Mouse (Mus musculus) neural tube, embryonic 12.5 days (tissue): ENCODE measurements at regions not wholly inside any gene's neighbourhood (a gene's known extent, or its start where the extent isn't known, plus 50 kb on each side); places are given as distances from the start of the nearest gene placed in this dataset.

ENCODE experiments used
- ATAC-seq: fragments of 200-750 bp; cut with Nextera tagmentation; 2 replicates; pipeline ENCODE4 v1.8.0; 2017; ENCODE audit warnings: low read depth, mild to moderate bottlenecking, moderate TSS enrichment, moderate library complexity; ENCODE audit not compliant: low FRiP score
- H3K27ac ChIP-seq: fragments of 300-500 bp; sonication (generic); 2 replicates; pipeline ENCODE4 v1.5.1; 2016
- H3K27me3 ChIP-seq: fragments of 300-500 bp; sonication (generic); replicated peaks from 2 replicates; pipeline ENCODE4 v1.6.1; 2016; ENCODE audit warnings: mild to moderate bottlenecking
- H3K36me3 ChIP-seq: fragments of 300-500 bp; sonication (generic); 2 replicates; pipeline ENCODE4 v1.6.1; 2016; ENCODE audit warnings: mild to moderate bottlenecking
- H3K4me1 ChIP-seq: fragments of 300-500 bp; sonication (generic); 2 replicates; pipeline ENCODE4 v1.6.1; 2016
- H3K4me2 ChIP-seq: fragments of 300-500 bp; sonication (generic); replicated peaks from 2 replicates; pipeline ENCODE4 v1.6.1; 2016; ENCODE audit warnings: mild to moderate bottlenecking
- H3K4me3 ChIP-seq: fragments of 300-500 bp; sonication (generic); 2 replicates; pipeline ENCODE4 v1.5.1; 2016
- H3K9ac ChIP-seq: fragments of 300-500 bp; sonication (generic); 2 replicates; pipeline ENCODE4 v1.6.1; 2016; ENCODE audit warnings: mild to moderate bottlenecking
- H3K9me3 ChIP-seq: fragments of 300-500 bp; sonication (generic); 2 replicates; pipeline ENCODE4 v1.6.1; 2016; ENCODE audit warnings: mild to moderate bottlenecking
- WGBS: fragments of 180-500 bp; shearing (Covaris S2); methylation state at CpG from one replicate; pipeline ENCODE4 v1.1.7; 2016; 5-methylcytosine and 5-hydroxymethylcytosine counted together

DNA sequence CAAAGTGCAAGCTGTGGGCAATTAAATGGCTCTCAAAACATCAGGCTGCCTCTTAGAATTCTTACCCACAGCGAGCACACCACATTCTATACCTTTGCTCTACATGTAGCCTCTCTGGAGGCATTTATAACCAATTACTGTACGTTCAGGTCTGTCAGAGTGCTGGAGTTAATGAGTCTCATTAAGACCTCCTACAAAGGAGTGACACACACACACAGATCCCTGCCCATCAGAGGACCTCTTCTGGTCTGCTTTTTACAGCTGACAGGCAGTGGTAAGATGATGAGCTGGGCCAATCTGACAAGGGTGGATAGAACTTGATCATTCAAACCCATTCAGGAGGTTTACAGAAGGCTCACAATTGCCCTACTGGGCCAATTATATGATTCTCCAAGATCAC, 110.4 kb upstream of the Lhx8 start:
- 46% methylated on average over 2 of the region's 2 CpGs for WGBS
- H3K4me2 ChIP-seq = no peak overlapping the region
- H3K9ac ChIP-seq = no peak overlapping the region
- H3K27ac ChIP-seq = no peak overlapping the region
- no peaks in the 10 kb centered on the region for H3K36me3 ChIP-seq
- no peak for ATAC-seq
- no peak overlapping the region for H3K4me3 ChIP-seq
- H3K9me3 ChIP-seq = no peaks in the 10 kb centered on the region
- H3K4me1 ChIP-seq = no peaks in the 10 kb centered on the region
- H3K27me3 ChIP-seq = no peaks in the 10 kb centered on the region

- Histone ChIP-seq H3K4me2 (no peak overlapping the region), H3K4me3 (no peak overlapping the region), H3K27ac (no peak overlapping the region), H3K9ac (no peak overlapping the region), H3K36me3 (no peaks in the 10 kb centered on the region), H3K4me1 (no peaks in the 10 kb centered on the region), H3K9me3 (no peaks in the 10 kb centered on the region), H3K27me3 (no peaks in the 10 kb centered on the region)
- WGBS = 89% methylated on average over 7 of the region's 7 CpGs
- ATAC-seq = no peak
These were observed 100.4 kb upstream of the Lhx8 start for GRCm38 (mm10) chr3:154430856-154431255.

DNA sequence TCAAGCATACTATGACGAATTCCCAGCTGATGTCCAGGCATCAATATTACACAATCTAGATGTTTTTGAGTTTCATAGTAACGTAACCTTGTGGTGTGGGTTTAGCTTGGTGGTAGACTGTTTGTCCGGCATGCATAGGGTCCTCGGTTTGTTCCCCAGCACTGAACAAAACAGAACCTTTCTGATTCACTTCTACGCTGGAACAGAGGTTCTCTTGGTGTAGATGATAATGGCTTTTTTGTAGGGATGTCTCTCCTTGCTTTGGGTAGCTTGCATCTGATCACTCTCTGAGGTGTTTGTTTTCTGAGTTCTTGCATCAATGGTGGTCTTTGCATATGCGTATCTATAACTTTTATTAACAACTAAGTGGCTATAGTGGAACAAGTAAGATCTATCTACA, 99.2 kb upstream of the Lhx8 start:
- no peak overlapping the region for H3K4me2 ChIP-seq
- no peaks in the 10 kb centered on the region for H3K27me3 ChIP-seq
- WGBS = 89% methylated on average over 6 of the region's 6 CpGs

GRCm38 (mm10) chr3:154424589-154424988, 94.1 kb upstream of the Lhx8 start:
- H3K9ac ChIP-seq = no peak overlapping the region
- H3K27me3 ChIP-seq = no peaks in the 10 kb centered on the region
- no peak for ATAC-seq
- H3K4me1 ChIP-seq = no peaks in the 10 kb centered on the region
- no peaks in the 10 kb centered on the region for H3K36me3 ChIP-seq
- H3K4me2 ChIP-seq = no peak overlapping the region
- no peaks in the 10 kb centered on the region for H3K9me3 ChIP-seq
- no peak overlapping the region for H3K27ac ChIP-seq
- no peak overlapping the region for H3K4me3 ChIP-seq
- WGBS = 85% methylated on average over 5 of the region's 5 CpGs

More for the DNA sequence above, 99.2 kb upstream of the Lhx8 start:
- Histone ChIP-seq H3K9ac (no peak overlapping the region), H3K36me3 (no peaks in the 10 kb centered on the region), H3K9me3 (no peaks in the 10 kb centered on the region), H3K27ac (no peak overlapping the region), H3K4me1 (no peaks in the 10 kb centered on the region), H3K4me3 (no peak overlapping the region)
- no peak for ATAC-seq

DNA sequence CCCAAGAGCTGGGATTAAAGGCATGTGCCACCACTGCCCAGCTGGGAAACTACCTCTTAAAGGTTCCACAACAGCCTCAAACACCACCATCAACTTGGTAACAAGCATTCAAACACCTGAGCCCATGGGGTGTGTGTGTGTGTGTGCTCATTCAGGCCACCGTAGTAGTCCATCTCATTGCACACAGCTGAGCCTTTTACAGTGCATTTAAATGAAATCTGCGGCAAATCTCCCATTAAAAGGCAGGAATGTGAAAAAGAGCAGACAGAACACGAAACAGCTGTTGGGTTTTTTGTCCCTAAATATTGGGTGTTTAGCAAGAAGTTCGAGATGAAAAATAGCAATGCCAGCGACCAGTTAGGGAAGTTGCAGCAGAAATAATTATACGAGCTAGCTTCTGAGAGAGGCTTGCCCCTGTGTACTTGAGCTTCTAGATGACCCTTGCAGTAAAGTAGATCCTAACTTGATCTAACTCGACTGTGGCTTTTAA, 91.0 kb upstream of the Lhx8 start:
- no peak overlapping the region for H3K4me2 ChIP-seq
- no peak overlapping the region for H3K27ac ChIP-seq
- 84% methylated on average over 7 of the region's 7 CpGs for WGBS
- no peaks in the 10 kb centered on the region for H3K4me1 ChIP-seq
- no peak overlapping the region for H3K4me3 ChIP-seq
- ATAC-seq = no peak
- no peak overlapping the region for H3K9ac ChIP-seq
- H3K9me3 ChIP-seq = no peaks in the 10 kb centered on the region
- H3K27me3 ChIP-seq = no peaks in the 10 kb centered on the region
- no peaks in the 10 kb centered on the region for H3K36me3 ChIP-seq

DNA sequence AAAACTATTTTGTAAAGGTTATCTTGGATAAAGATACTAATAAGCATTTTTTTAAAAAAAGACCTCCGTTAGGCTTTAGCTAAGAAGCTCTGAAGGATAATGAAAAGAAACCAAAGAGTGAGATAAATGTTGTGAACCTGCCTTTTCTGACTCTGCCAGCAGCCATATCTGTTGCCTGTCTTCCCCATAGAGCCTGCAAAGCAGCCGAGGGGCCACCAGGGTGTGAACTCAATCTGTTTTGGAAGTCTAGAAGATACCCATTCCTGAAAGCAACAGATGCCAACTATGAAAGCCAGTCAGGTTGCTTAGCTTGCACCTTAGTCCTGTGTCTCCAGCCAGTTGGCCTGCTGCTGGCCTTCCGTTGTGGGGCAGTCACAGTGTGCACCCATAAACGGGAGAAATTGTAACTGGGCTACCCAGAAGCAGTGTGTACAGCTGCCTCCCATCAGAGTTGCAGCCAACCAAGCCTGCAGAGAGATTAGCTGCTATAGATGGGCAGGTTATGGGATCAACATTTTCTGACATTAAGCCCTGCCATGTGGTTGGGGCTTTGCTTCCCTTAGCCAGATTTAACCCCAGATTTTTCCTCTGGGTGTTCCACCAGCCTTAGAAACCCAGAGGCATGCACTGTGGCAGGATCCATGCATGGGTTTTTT, 87.8 kb upstream of the Lhx8 start:
- no peak overlapping the region for H3K4me2 ChIP-seq

DNA sequence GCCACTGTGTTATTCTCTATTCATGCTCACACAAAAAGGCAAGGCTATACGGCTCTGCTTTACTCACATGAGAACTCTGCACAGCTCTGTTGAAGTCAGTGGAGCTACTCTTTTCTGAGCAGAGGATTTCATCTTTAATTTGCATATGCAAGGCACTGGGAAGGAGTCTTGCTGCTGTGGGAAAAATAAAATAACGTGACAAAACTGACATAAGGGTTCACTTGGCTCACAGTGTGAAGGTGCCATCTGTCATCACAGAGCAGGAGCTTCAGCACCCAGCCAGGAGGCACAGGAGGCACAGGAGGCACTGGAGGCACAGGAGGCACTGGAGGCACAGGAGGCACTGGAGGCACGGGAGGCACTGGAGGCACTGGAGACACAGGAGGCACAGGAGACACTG, 83.9 kb upstream of the Lhx8 start:
- ATAC-seq = no peak
- Histone ChIP-seq H3K36me3 (no peaks in the 10 kb centered on the region), H3K4me2 (no peak overlapping the region), H3K4me3 (no peak overlapping the region), H3K9me3 (no peaks in the 10 kb centered on the region), H3K27me3 (no peaks in the 10 kb centered on the region), H3K9ac (no peak overlapping the region), H3K27ac (no peak overlapping the region), H3K4me1 (no peaks in the 10 kb centered on the region)
- WGBS = 72% methylated on average over 3 of the region's 3 CpGs

More for the DNA sequence above, 87.8 kb upstream of the Lhx8 start:
- no peaks in the 10 kb centered on the region for H3K4me1 ChIP-seq
- no peaks in the 10 kb centered on the region for H3K36me3 ChIP-seq
- H3K27me3 ChIP-seq = no peaks in the 10 kb centered on the region
- ATAC-seq = no peak
- 83% methylated on average over 4 of the region's 4 CpGs for WGBS
- no peak overlapping the region for H3K9ac ChIP-seq
- no peaks in the 10 kb centered on the region for H3K9me3 ChIP-seq
- no peak overlapping the region for H3K4me3 ChIP-seq
- no peak overlapping the region for H3K27ac ChIP-seq

DNA sequence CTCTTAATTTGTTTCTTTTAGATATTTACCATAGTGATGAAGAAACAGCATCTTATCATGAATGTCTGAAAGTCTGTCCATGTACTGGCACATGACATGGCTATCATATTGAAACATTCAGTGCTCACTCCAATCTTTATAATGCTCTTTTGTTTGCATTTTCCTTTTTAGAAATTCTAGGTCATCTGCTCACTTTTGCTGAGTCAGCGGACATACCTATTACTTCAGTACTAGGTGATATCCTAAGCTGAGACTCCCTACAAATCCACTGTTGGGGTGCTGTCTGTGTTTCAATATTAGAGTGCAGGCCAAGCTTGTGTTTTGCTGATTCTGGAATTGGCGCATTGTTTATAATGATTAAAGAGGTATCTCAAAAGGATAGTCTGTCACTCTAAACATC, 79.8 kb upstream of the Lhx8 start:
- Histone ChIP-seq H3K27me3 (no peaks in the 10 kb centered on the region), H3K9ac (no peak overlapping the region), H3K4me3 (no peak overlapping the region), H3K4me1 (no peaks in the 10 kb centered on the region), H3K4me2 (no peak overlapping the region), H3K27ac (no peak overlapping the region), H3K36me3 (no peaks in the 10 kb centered on the region), H3K9me3 (no peaks in the 10 kb centered on the region)
- 92% methylated on average over 2 of the region's 2 CpGs for WGBS
- no peak for ATAC-seq

DNA sequence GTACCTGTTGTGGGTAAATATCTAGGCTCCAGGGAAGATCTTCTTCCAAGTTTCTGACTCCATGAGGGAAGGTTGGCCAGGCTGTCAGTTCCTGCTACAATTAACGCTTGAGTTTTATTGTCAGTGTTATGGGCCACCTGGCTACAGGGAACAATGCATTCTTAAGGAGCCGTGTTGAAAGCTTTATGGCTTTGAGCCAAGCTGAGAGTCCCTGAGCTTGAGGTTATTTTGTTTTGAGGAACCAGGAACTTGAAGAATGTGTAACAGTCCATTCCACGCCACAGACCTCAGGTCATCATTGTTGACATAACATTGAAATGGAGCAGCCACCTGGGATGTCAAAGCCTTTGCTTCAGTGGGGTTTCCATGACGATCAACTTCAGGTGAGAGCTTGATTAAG, 71.6 kb upstream of the Lhx8 start:
- 40% methylated on average over 4 of the region's 4 CpGs for WGBS
- Histone ChIP-seq H3K9me3 (no peaks in the 10 kb centered on the region), H3K4me3 (no peak overlapping the region), H3K27me3 (no peaks in the 10 kb centered on the region), H3K36me3 (no peaks in the 10 kb centered on the region), H3K27ac (no peak overlapping the region), H3K4me1 (no peaks in the 10 kb centered on the region), H3K9ac (no peak overlapping the region), H3K4me2 (no peak overlapping the region)
- no peak for ATAC-seq

DNA sequence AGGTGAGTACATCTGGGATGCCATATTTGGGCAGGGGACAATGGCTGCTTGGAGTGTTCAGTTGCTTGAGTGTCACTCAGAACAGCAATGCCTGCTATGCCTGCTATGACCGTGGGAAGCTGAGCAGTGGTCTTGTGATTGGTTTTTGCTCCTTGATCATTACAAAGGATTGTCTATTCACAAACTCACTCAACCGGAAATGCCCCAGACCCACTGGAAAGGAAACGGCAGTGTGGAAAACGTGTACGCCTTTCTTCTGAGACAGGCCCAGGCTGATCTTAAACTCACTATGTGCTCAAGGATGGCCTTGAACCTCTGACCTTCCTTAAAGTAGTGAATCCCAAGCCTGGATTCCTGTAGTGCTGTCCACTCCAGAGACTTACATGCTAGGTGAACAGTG, 63.2 kb upstream of the Lhx8 start:
- 60% methylated on average over 5 of the region's 5 CpGs for WGBS
- no peaks in the 10 kb centered on the region for H3K4me1 ChIP-seq
- no peaks in the 10 kb centered on the region for H3K27me3 ChIP-seq
- no peak overlapping the region for H3K4me3 ChIP-seq
- no peak overlapping the region for H3K27ac ChIP-seq
- no peak overlapping the region for H3K9ac ChIP-seq
- no peak overlapping the region for H3K4me2 ChIP-seq
- ATAC-seq = no peak
- no peaks in the 10 kb centered on the region for H3K9me3 ChIP-seq
- no peaks in the 10 kb centered on the region for H3K36me3 ChIP-seq

DNA sequence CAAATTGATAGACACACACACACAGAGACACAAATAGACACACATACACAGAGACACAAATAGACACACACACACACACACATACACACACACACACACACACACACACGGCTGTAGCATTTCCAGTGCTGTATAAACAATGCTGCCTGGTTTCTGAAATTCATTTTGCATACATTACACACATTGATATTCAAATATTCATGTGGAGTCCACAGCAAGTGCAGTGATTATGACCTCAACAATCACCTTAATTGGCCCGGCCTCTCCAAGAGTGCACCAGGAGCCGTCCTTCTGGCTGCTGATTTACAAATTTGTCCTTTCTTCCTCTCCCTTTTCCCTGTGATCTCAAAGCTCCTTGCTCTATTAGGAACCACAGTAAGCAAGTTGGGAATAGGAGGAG, 61.2 kb upstream of the Lhx8 start:
- 59% methylated on average over 3 of the region's 3 CpGs for WGBS
- Histone ChIP-seq H3K9ac (no peak overlapping the region), H3K27ac (no peak overlapping the region), H3K4me1 (0 out of 2 replicates have a peak, but pooled peaks cover 3% of the 10 kb centered on the region), H3K27me3 (no peaks in the 10 kb centered on the region), H3K9me3 (no peaks in the 10 kb centered on the region), H3K4me2 (no peak overlapping the region), H3K36me3 (no peaks in the 10 kb centered on the region), H3K4me3 (no peak overlapping the region)
- ATAC-seq = no peak

DNA sequence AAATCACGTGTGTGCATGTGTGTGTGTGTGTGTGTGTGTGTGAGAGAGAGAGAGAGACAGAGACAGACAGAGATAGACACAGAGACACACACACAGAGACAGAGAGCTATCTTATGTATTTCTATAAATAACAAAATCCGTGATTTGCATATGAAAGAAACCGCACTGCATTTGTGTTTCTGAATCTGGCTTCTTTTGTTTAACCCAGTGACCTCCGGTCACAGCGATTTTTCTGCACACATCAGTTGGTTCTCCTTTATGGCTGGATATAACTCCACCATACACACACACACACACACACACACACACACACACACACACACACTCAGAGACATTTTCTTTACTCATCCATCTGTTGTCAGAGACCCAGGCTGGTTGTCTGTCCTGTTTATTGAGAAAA, 58.2 kb upstream of the Lhx8 start:
- Histone ChIP-seq H3K9me3 (no peaks in the 10 kb centered on the region), H3K4me2 (no peak overlapping the region), H3K36me3 (no peaks in the 10 kb centered on the region), H3K9ac (no peak overlapping the region), H3K4me1 (peaks cover 12% of the 10 kb centered on the region), H3K27me3 (no peaks in the 10 kb centered on the region), H3K27ac (no peak overlapping the region), H3K4me3 (no peak overlapping the region)
- 44% methylated on average over 5 of the region's 5 CpGs for WGBS
- no peak for ATAC-seq

DNA sequence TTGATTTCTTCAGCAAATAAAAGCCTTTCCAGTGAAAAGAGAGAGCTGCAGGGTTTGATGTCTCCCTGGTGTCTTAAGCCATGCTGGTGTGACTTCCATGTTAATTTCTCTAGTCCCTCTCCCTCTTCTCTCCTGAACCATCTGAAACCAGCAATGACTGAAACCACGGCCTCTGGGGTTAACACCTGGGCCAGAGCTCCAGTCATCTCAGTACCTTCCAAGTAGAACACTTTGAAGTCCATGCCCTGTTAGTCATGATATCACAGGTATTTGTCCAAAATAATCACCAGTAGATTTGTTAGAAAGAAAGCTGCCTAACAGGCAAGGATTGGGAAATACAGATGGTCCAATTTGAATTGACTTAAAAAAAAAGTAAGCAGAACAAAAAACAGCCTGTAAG, 56.8 kb upstream of the Lhx8 start:
- Histone ChIP-seq H3K9ac (no peak overlapping the region), H3K27ac (no peak overlapping the region), H3K9me3 (no peaks in the 10 kb centered on the region), H3K27me3 (no peaks in the 10 kb centered on the region), H3K4me2 (no peak overlapping the region), H3K4me1 (peaks cover 12% of the 10 kb centered on the region), H3K4me3 (no peak overlapping the region), H3K36me3 (no peaks in the 10 kb centered on the region)
- ATAC-seq = no peak
- 65% methylated on average over 1 of the region's 1 CpGs for WGBS
